Mouse (Mus musculus) spleen, postnatal 14 days (tissue): ENCODE measurements around the gene AW822073.
"Not testable (repeated sequence)": the region's sequence is repeated elsewhere in the genome, so short reads cannot be mapped to it uniquely, and the experiment has no call there.

Experiments
- DNase-seq, 2 experiments: peaks; one replicate each; pipeline ENCODE4 v3.0.0; 2021 to 2022; ENCODE audit warnings: low spot score in 2 of 2

AW822073 gene

DNA sequence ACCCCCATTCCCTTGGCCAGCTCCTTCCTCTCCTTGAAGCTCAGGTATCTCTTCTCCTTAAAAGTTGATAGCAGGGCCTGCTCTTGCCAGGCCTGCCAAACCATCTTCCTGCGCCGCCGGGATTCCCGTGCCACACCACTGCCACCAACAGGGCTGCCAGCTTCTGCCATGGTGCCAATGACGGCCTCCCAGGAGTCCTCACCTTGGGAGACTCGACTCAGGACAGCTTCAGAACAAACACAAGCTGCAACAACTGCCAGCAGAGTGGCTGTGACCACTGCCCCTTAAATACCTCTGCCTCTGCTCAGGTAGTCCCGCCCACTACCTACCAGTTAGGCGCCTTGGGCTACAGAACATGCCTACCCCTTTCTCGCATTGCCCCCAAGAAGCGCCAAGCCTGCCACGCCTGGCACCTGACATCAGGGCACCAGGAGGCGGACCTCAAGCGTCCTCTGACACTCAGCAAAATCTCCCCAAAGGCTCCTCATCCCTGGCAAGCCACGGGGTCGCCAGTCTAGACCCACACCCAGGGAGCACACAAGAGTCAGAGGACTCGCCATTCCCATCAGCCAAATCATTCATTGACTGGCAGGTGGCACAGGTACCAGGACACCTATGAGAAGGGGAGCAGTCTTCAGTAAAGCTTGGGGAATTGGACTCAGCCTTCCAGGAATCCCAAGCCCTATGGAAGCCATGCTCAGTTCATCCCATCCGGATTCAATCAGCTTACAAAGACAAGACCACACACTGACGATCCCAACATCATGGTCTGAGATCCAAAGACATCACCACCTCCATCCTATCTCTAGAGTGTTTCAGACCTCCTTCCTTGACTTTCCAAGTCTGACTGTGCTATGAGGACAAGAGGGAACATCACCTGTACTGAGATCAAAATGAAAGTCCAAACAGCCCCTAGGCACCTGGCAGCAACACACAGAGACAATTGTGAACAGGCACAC is at the start of gene AW822073:
Gene AW822073 (minus strand): TSS at position 104 of the 959 bp plus-strand sequence.
- peak in 1 of 2 experiments; percentile 63 for DNase-seq

- no peak for DNase-seq
These were observed 33.7 kb upstream of the AW822073 start for GRCm38 (mm10) chr10:58258466-58258865.

GRCm38 (mm10) chr10:58255954-58256353 is 31.2 kb upstream of the AW822073 start:
- no peak for DNase-seq

DNA sequence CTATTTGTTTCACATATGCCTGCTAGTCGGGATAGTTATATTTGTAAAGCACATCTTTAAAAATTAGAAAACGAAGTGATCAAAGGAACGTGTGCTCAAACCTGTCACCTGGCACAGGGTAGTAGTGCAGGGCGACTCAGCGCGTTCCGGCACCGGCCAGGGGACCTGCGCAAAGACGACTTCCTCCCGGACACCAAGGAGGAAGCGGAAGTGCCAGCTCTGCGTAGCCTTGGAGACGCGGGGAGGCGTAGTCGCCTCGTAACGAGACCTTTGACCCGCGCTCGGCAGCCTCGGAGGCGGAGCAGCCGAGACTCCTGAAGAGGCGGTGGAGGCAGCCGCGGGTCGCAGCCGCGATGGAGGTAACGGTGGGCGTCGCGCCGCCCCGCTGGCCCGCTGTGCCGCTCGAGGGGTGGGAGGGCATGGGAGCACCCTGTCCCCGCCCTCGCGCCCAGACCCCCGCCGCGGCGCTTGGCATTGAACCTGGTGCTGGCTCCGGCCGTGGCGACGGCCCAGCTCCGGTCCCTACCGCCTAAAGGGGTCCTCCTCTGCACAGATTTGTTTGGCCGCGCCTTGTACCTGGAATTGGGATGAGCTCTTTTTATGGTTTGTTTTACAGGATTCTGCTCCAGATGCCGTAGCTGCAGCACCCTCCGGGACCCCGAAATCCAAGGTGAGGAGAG is 30.6 kb upstream of the AW822073 start, which contains the start of gene Gcc2:
Gene Gcc2 (plus strand): TSS at position 285 of the 680 bp plus-strand sequence.
- peak; percentile 81 to 89 for DNase-seq

- no peak for DNase-seq
These were observed 30.0 kb upstream of the AW822073 start for GRCm38 (mm10) chr10:58254635-58255175.

GRCm38 (mm10) chr10:58249535-58249934 is 24.8 kb upstream of the AW822073 start:
- no peak for DNase-seq

DNA sequence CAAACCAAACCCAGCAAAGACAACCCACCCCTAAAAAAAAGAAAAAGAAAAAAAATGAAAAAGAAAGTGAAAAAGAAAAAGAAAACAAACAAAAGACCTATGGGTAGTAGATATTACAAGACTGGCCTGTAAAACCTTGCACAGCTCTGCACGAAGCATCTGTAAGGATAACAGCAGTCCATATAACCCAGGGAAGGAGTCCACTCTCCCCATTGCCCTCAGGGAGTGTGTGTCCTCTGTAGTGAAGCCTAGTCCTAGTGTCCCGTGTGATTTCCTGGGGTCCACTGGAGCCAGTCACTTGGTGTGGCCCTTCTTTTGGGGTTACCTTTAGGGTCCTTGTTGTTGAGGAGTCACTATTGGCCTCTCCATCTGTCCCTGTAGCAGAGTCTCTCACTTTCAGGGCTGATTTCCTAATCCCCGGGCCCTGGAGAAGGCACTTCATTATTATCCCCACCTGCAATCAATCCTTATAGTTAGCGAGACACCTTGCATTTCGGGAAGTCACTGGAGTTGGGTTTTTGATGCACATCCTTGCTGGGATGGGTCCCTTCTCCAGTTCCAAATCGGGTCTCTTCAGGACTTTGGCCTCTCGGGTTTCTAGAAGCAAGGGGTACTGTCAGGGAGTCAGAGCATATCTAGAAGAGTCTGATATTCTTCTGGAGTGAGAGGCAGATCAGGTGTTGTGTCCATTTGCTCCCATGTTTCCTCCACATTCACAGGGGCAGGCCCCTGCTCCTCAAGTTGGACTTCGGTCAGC is 14.4 kb upstream of the AW822073 start:
- peak; percentile 57 to 62 for DNase-seq

GRCm38 (mm10) chr10:58236613-58237012 is 11.9 kb upstream of the AW822073 start, which contains the start of gene Gm4981:
Gm4981 (minus strand) TSS chr10:58236701.
- DNase-seq = no peak

DNA sequence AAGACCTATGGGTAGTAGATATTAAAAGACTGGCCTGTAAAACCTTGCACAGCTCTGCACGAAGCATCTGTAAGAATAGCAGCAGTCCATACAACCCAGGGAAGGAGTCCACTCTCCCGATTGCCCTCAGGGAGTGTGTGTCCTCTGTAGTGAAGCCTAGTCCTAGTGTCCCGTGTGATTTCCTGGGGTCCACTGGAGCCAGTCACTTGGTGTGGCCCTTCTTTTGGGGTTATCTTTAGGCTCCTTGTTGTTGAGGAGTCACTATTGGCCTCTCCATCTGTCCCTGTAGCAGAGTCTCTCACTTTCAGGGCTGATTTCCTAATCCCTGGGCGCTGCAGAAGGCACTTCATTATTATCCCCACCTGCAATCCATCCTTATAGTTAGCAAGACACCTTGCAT is 10.3 kb upstream of the AW822073 start:
- DNase-seq = not testable (repeated sequence)

DNA sequence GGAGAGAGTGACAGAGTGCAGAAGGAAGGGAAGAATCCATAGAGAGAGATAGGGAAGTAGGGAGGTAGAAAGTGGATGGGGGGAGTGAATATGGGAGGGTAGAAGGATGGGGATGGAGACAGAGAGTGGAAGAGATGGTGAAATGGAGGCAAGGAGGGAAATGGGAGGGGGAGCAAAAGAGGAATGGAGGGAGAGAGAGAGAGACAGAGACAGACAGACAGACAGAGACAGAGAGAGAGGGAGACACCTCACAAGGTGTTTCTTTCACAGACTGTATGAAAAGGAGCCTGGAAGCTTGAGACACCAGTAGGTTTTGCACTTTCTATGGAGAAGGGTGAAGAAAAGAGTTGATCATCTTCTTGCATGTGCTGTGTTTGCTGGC is 9.0 kb upstream of the AW822073 start:
- not testable (repeated sequence) for DNase-seq

GRCm38 (mm10) chr10:58233054-58233739 is 8.5 kb upstream of the AW822073 start:
- peak in 1 of 2 experiments; percentile 51 for DNase-seq

GRCm38 (mm10) chr10:58232641-58232969 is 7.9 kb upstream of the AW822073 start, which contains the start of gene Duxf3:
Duxf3 (minus strand) TSS chr10:58232675.
- not testable (repeated sequence) for DNase-seq

DNA sequence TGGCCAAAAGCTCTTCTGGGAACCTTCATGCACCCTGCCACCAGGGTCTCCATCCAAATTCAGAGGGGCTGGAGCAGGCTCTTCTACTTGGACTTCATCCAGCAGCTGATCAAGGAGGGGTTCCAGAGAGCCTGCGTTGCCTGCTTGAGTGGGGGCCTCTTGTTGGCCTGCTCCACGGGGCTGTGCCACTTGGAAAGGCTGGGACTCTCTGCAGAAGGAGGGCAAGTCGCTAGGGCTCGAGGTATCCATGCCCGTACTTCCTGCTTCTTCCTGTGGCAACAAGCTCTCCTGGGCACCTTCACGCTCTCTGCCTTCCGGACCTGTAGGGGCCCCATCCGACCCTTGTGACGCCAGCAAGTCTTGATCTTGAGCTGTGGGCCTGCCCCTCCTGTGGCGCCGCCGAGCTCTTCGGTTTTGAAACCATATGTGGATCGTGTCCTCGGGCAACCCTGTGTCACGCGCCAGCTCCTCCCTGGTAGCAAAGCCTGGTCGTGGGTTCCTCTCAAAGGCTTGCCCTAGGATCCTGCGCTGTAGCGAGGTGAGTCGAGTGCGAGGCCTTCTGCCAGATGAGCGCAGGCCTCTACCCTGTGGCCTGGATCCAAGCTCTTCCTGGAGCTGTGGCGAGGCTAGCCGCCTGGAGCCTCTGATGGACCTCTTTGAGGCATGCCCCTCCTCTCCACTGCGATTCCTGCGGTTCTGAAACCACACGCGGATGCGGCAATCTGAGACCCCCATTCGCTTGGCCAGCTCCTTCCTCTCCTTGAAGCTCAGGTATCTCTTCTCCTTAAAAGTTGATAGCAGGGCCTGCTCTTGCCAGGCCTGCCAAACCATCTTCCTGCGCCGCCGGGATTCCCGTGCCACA is 7.3 kb upstream of the AW822073 start:
- peak; percentile 77 to 88 for DNase-seq

DNA sequence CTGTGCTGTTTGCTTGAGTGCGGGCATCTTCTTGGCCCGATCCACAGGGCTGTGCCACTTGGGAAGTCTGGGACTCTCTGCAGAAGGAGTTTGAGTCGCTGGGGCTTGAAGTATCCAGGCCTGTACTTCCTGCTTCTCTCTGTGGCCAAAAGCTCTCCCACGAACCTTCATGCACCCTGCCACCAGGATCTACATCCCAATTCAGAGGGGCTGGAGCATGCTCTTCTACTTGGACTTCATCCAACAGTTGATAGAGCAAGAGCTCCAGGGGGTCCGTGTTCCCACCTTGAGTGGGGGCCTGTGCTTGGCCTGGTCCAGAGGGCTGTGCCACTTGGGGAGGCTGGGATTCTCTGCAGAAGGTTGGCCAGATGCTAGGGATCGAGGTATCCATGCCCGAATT is 6.4 kb upstream of the AW822073 start:
- DNase-seq = peak in 1 of 2 experiments; percentile 57

DNA sequence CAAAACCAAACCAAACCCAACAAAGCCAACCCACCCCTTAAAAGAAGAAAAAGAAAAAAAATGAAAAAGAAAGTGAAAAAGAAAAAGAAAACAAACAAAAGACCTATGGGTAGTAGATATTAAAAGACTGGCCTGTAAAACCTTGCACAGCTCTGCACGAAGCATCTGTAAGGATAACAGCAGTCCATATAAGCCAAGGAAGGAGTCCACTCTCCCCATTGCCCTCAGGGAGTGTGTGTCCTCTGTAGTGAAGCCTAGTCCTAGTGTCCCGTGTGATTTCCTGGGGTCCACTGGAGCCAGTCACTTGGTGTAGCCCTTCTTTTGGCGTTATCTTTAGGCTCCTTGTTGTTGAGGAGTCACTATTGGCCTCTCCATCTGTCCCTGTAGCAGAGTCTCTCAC is 5.3 kb upstream of the AW822073 start:
- not testable (repeated sequence) for DNase-seq

GRCm38 (mm10) chr10:58227798-58228197 is 3.1 kb upstream of the AW822073 start:
- not testable (repeated sequence) for DNase-seq

DNA sequence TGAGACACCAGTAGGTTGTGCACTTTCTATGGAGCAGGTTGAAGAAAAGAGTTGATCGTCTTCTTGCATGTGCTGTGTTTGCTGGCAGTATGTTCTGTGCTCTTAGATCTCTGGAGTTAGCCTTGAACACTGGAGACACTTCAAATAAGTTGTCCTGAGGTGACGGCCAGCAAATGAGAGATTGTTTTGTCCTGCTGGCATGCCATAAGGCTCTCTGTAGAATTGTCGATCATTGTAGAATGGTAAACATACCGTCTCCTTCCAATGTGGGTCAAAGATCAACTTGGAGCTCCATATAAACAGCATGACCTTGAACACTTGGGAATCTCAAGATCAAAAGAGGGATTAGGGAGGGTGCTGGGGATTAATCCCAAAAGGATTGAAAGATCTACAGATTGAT is 1.6 kb upstream of the AW822073 start:
- DNase-seq = not testable (repeated sequence)

- DNase-seq = peak; percentile 72 to 79
These were observed 541 bp downstream of the AW822073 start for GRCm38 (mm10) chr10:58223972-58224805.

- not testable (repeated sequence) for DNase-seq
These were observed 1.6 kb downstream of the AW822073 start for GRCm38 (mm10) chr10:58223161-58223560.
